Mouse (Mus musculus): ENCODE data around the gene C530025M09Rik.

Gene C530025M09Rik

DNA sequence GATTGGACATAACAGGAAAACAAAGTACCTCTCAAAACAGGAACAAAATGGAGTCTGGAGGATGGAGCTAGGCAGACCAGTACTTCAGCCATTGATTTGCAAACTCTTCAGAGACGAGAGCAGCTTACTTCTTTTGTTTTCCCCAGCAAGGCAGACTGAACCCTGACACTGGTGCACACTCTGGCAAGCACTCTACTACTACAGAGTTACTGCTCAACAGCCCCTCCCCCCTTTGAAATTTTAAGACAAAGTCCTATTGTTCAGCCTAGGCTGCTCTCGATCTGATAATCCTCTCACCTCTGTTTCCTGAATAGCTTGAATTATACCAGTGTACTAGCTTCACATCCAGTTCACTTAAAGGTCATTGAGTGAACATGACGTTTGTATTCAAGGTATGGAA lies 32.4 kb downstream of the C530025M09Rik start:
- DNase-seq = no peak

Data from kidney, postnatal 14 days (tissue).